Mouse (Mus musculus): Measurements from ENCODE around the gene Pde4dip.
A peak's percentile ranks its signal among the peaks of the same experiment; 100 is the strongest.

The Pde4dip gene

GRCm38 (mm10) chr3:97844163-97844820 lies 44.2 kb downstream of the Pde4dip start:
- DNase-seq (ENCODE audit: low spot score in 2 of 2) = no peak

GRCm38 (mm10) chr3:97842641-97843040 lies 45.9 kb downstream of the Pde4dip start:
- no peak for DNase-seq (ENCODE audit: low spot score in 2 of 2)

GRCm38 (mm10) chr3:97840439-97840838 lies 48.1 kb downstream of the Pde4dip start:
- no peak for DNase-seq (ENCODE audit: low spot score in 2 of 2)

- DNase-seq (ENCODE audit: low spot score in 2 of 2) = no peak
Measured at GRCm38 (mm10) chr3:97835888-97836287, 52.6 kb downstream of the Pde4dip start.

GRCm38 (mm10) chr3:97834625-97835024 lies 53.9 kb downstream of the Pde4dip start:
- DNase-seq (ENCODE audit: low spot score in 2 of 2) = no peak

- no peak for DNase-seq (ENCODE audit: low spot score in 2 of 2)
Measured at GRCm38 (mm10) chr3:97831564-97832320, 56.8 kb downstream of the Pde4dip start.

GRCm38 (mm10) chr3:97830622-97831021 lies 57.9 kb downstream of the Pde4dip start:
- no peak for DNase-seq (ENCODE audit: low spot score in 2 of 2)

GRCm38 (mm10) chr3:97830122-97830521 lies 58.4 kb downstream of the Pde4dip start:
- DNase-seq (ENCODE audit: low spot score in 2 of 2) = no peak

- no peak for DNase-seq (ENCODE audit: low spot score in 2 of 2)
Measured at GRCm38 (mm10) chr3:97828286-97828685, 60.2 kb downstream of the Pde4dip start.

- no peak for DNase-seq (ENCODE audit: low spot score in 2 of 2)
Measured at GRCm38 (mm10) chr3:97825246-97825645, 63.3 kb downstream of the Pde4dip start.

- no peak for DNase-seq (ENCODE audit: low spot score in 2 of 2)
Measured at GRCm38 (mm10) chr3:97824744-97825143, 63.8 kb downstream of the Pde4dip start.

- peak in 1 of 2 experiments; percentile 36 for DNase-seq (ENCODE audit: low spot score in 2 of 2)
Measured at GRCm38 (mm10) chr3:97824011-97824711, 64.3 kb downstream of the Pde4dip start.

GRCm38 (mm10) chr3:97823438-97823837 lies 65.1 kb downstream of the Pde4dip start:
- DNase-seq (ENCODE audit: low spot score in 2 of 2) = no peak

- no peak for DNase-seq (ENCODE audit: low spot score in 2 of 2)
Measured at GRCm38 (mm10) chr3:97819050-97819449, 69.5 kb downstream of the Pde4dip start.

GRCm38 (mm10) chr3:97818383-97818982 lies 70.0 kb downstream of the Pde4dip start:
- no peak for DNase-seq (ENCODE audit: low spot score in 2 of 2)

GRCm38 (mm10) chr3:97811651-97812399 lies 76.7 kb downstream of the Pde4dip start:
- DNase-seq (ENCODE audit: low spot score in 2 of 2) = no peak

GRCm38 (mm10) chr3:97811158-97811557 lies 77.3 kb downstream of the Pde4dip start:
- DNase-seq (ENCODE audit: low spot score in 2 of 2) = no peak

GRCm38 (mm10) chr3:97810334-97810733 lies 78.2 kb downstream of the Pde4dip start:
- no peak for DNase-seq (ENCODE audit: low spot score in 2 of 2)

GRCm38 (mm10) chr3:97805559-97805958 lies 82.9 kb downstream of the Pde4dip start:
- no peak for DNase-seq (ENCODE audit: low spot score in 2 of 2)

GRCm38 (mm10) chr3:97803675-97804074 lies 84.8 kb downstream of the Pde4dip start:
- DNase-seq (ENCODE audit: low spot score in 2 of 2) = no peak

- no peak for DNase-seq (ENCODE audit: low spot score in 2 of 2)
Measured at GRCm38 (mm10) chr3:97802927-97803326, 85.6 kb downstream of the Pde4dip start.

Data from spleen, postnatal 10 days (tissue).